Mouse (Mus musculus): ENCODE measurements at regions not wholly inside any gene's neighbourhood (a gene's known extent, or its start where the extent isn't known, plus 50 kb on each side); places are given as distances from the start of the nearest gene placed in this dataset.
"Not testable (repeated sequence)": the region's sequence is repeated elsewhere in the genome, so short reads cannot be mapped to it uniquely, and the experiment has no call there.

GRCm38 (mm10) chr3:22308962-22309361, 232.5 kb downstream of the Tbl1xr1 start:
- Histone ChIP-seq H3K4me1 (ENCODE audit: control insufficient read depth, insufficient read depth, low read length) (no peaks in the 10 kb centered on the region), H3K4me3 (replicated peaks; ENCODE audit: control insufficient read depth, low read depth, low read length) (no peak overlapping the region), H3K27ac (ENCODE audit: control insufficient read depth, insufficient read depth, low read depth, low read length, poor library complexity) (no peak overlapping the region)
- TF ChIP-seq CTCF (IDR thresholded peaks at IDR 0.05; ENCODE audit: control insufficient read depth, insufficient read depth, low read length) (peak; percentile 66), POLR2A (IDR thresholded peaks at IDR 0.05; ENCODE audit: borderline replicate concordance, control insufficient read depth, low read depth, low read length) (no peak)
- WGBS: 7% methylated on average over 4 of the region's 4 CpGs

GRCm38 (mm10) chr3:22316466-22317185, 240.2 kb downstream of the Tbl1xr1 start:
- no peak overlapping the region for H3K4me3 ChIP-seq (replicated peaks; ENCODE audit: control insufficient read depth, low read depth, low read length)
- H3K4me1 ChIP-seq (ENCODE audit: control insufficient read depth, insufficient read depth, low read length): no peaks in the 10 kb centered on the region
- no peak overlapping the region for H3K27ac ChIP-seq (ENCODE audit: control insufficient read depth, insufficient read depth, low read depth, low read length, poor library complexity)
- TF ChIP-seq POLR2A (IDR thresholded peaks at IDR 0.05; ENCODE audit: borderline replicate concordance, control insufficient read depth, low read depth, low read length) (no peak), CTCF (IDR thresholded peaks at IDR 0.05; ENCODE audit: control insufficient read depth, insufficient read depth, low read length) (no peak)
- WGBS: 77% methylated on average over 10 of the region's 10 CpGs

GRCm38 (mm10) chr3:22320425-22320824, 244.0 kb downstream of the Tbl1xr1 start:
- H3K27ac ChIP-seq (ENCODE audit: control insufficient read depth, insufficient read depth, low read depth, low read length, poor library complexity): not testable (repeated sequence)

GRCm38 (mm10) chr3:22331240-22331639, 254.8 kb downstream of the Tbl1xr1 start:
- Histone ChIP-seq H3K4me1 (ENCODE audit: control insufficient read depth, insufficient read depth, low read length) (no peaks in the 10 kb centered on the region), H3K27ac (ENCODE audit: control insufficient read depth, insufficient read depth, low read depth, low read length, poor library complexity) (no peak overlapping the region), H3K4me3 (replicated peaks; ENCODE audit: control insufficient read depth, low read depth, low read length) (no peak overlapping the region)
- TF ChIP-seq CTCF (IDR thresholded peaks at IDR 0.05; ENCODE audit: control insufficient read depth, insufficient read depth, low read length): no peak
- no peak for TF ChIP-seq POLR2A (IDR thresholded peaks at IDR 0.05; ENCODE audit: borderline replicate concordance, control insufficient read depth, low read depth, low read length)
- WGBS: 60% methylated on average over 1 of the region's 1 CpGs

More at GRCm38 (mm10) chr3:22320425-22320824, 244.0 kb downstream of the Tbl1xr1 start:
- 81% methylated on average over 1 of the region's 1 CpGs for WGBS
- not testable (repeated sequence) for H3K4me1 ChIP-seq (ENCODE audit: control insufficient read depth, insufficient read depth, low read length); H3K4me3 ChIP-seq (replicated peaks; ENCODE audit: control insufficient read depth, low read depth, low read length)
